Mouse (Mus musculus) midbrain, embryonic 16.5 days (tissue): Measurements from ENCODE around the gene Tacc2. TPM values are rescaled to one million over a fixed set of nuclear protein-coding genes. Genes with fewer than 3 reads are reported as not detected.

ENCODE experiments used
- ATAC-seq: fragments of 200-750 bp; cut with Nextera tagmentation; 2 replicates; pipeline ENCODE4 v1.8.0; 2017; ENCODE audit warnings: moderate TSS enrichment
- H3K27ac ChIP-seq: fragments of 300-500 bp; sonication (generic); 2 replicates; pipeline ENCODE4 v1.5.1; 2014; ENCODE audit warnings: mild to moderate bottlenecking, low read length, mixed read lengths
- H3K27me3 ChIP-seq: fragments of 300-500 bp; sonication (generic); 2 replicates; pipeline ENCODE4 v1.6.1; 2014; ENCODE audit warnings: low read depth, low read length, mixed read lengths; ENCODE audit not compliant: control insufficient read depth, insufficient read depth
- H3K36me3 ChIP-seq: fragments of 300-500 bp; sonication (generic); 2 replicates; pipeline ENCODE4 v1.6.1; 2014; ENCODE audit warnings: mild to moderate bottlenecking, low read length, moderate library complexity, mixed read lengths; ENCODE audit not compliant: control insufficient read depth, insufficient read depth
- H3K4me1 ChIP-seq: fragments of 300-500 bp; sonication (generic); 2 replicates; pipeline ENCODE4 v1.6.1; 2014; ENCODE audit warnings: mild to moderate bottlenecking, low read length, mixed read lengths; ENCODE audit not compliant: control insufficient read depth, insufficient read depth
- H3K4me2 ChIP-seq: fragments of 300-500 bp; sonication (generic); 2 replicates; pipeline ENCODE4 v1.6.1; 2014; ENCODE audit warnings: mild to moderate bottlenecking, low read length, mixed read lengths
- H3K4me3 ChIP-seq: fragments of 300-500 bp; sonication (generic); 2 replicates; pipeline ENCODE4 v1.5.1; 2014; ENCODE audit warnings: low read depth, mild to moderate bottlenecking, low read length, moderate library complexity, mixed read lengths
- H3K9ac ChIP-seq: fragments of 300-500 bp; sonication (generic); 2 replicates; pipeline ENCODE4 v1.6.1; 2014; ENCODE audit warnings: low read depth, low read length, mixed read lengths
- H3K9me3 ChIP-seq: fragments of 300-500 bp; sonication (generic); replicated peaks from 2 replicates; pipeline ENCODE4 v1.6.1; 2014; ENCODE audit warnings: mild to moderate bottlenecking, low read length, mixed read lengths; ENCODE audit not compliant: control insufficient read depth, poor library complexity, severe bottlenecking
- WGBS: fragments of 180-500 bp; shearing (Covaris S2); extraction: QIAGEN DNeasy Blood & Tissue Kit; methylation state at CpG from one replicate; pipeline ENCODE4 v1.1.7; 2014; 5-methylcytosine and 5-hydroxymethylcytosine counted together
- polyA plus RNA-seq: library from polyadenylated mRNA; unstranded; fragments of >200 nt; fragmentation: Nextera tagmentation; extraction: Ambion mirVana; gene quantifications from 2 replicates; pipeline ENCODE4 v1.2.1, GENCODE M21; 2015

Tacc2 gene
- polyA plus RNA-seq, 1 experiment from 2014 or later = 61.1 TPM

- Histone ChIP-seq H3K27me3 (no peaks in the 10 kb centered on the region), H3K9me3 (no peaks in the 10 kb centered on the region), H3K4me2 (no peak overlapping the region), H3K27ac (no peak overlapping the region), H3K9ac (no peak overlapping the region), H3K4me3 (no peak overlapping the region), H3K36me3 (peaks cover 23% of the 10 kb centered on the region), H3K4me1 (peaks cover 2% of the 10 kb centered on the region; the same call in 1 of the 2 replicates)
- ATAC-seq = no peak
- 95% methylated on average over 17 of the region's 17 CpGs for WGBS
These were observed 186.9 kb downstream of the Tacc2 start for GRCm38 (mm10) chr7:130764160-130764559.

GRCm38 (mm10) chr7:130766411-130767170 lies 189.4 kb downstream of the Tacc2 start:
- peaks cover 2% of the 10 kb centered on the region; the same call in 1 of the 2 replicates for H3K4me1 ChIP-seq
- H3K36me3 ChIP-seq = peaks cover 13% of the 10 kb centered on the region
- 79% methylated on average over 30 of the region's 30 CpGs for WGBS
- no peak for ATAC-seq
- no peaks in the 10 kb centered on the region for H3K27me3 ChIP-seq
- no peak overlapping the region for H3K4me2 ChIP-seq
- no peak overlapping the region for H3K27ac ChIP-seq
- no peak overlapping the region for H3K4me3 ChIP-seq
- H3K9ac ChIP-seq = no peak overlapping the region
- H3K9me3 ChIP-seq = no peaks in the 10 kb centered on the region

- Histone ChIP-seq H3K36me3 (peaks cover 13% of the 10 kb centered on the region), H3K9me3 (no peaks in the 10 kb centered on the region), H3K4me1 (no peaks in the 10 kb centered on the region), H3K27ac (no peak overlapping the region), H3K27me3 (no peaks in the 10 kb centered on the region), H3K9ac (no peak overlapping the region), H3K4me2 (no peak overlapping the region), H3K4me3 (no peak overlapping the region)
- ATAC-seq = no peak
- 85% methylated on average over 4 of the region's 4 CpGs for WGBS
These were observed 190.9 kb downstream of the Tacc2 start for GRCm38 (mm10) chr7:130768151-130768550.

- H3K27ac ChIP-seq = no peak overlapping the region
- no peak overlapping the region for H3K4me2 ChIP-seq
- ATAC-seq = 0 out of 2 replicates have a peak, but pooled peaks have one; percentile 60
- H3K4me1 ChIP-seq = no peaks in the 10 kb centered on the region
- peaks cover 2% of the 10 kb centered on the region; the same call in 1 of the 2 replicates for H3K36me3 ChIP-seq
- no peak overlapping the region for H3K4me3 ChIP-seq
- H3K9ac ChIP-seq = no peak overlapping the region
- 28% methylated on average over 3 of the region's 3 CpGs for WGBS
- no peaks in the 10 kb centered on the region for H3K9me3 ChIP-seq
- H3K27me3 ChIP-seq = no peaks in the 10 kb centered on the region
These were observed 193.5 kb downstream of the Tacc2 start for GRCm38 (mm10) chr7:130770707-130771106.

GRCm38 (mm10) chr7:130773171-130773830 lies 196.1 kb downstream of the Tacc2 start:
- H3K4me3 ChIP-seq = no peak overlapping the region
- 73% methylated on average over 11 of the region's 11 CpGs for WGBS
- H3K27ac ChIP-seq = no peak overlapping the region
- no peak overlapping the region for H3K4me2 ChIP-seq
- no peaks in the 10 kb centered on the region for H3K27me3 ChIP-seq
- no peaks in the 10 kb centered on the region for H3K36me3 ChIP-seq
- H3K9me3 ChIP-seq = no peaks in the 10 kb centered on the region
- ATAC-seq = no peak
- no peaks in the 10 kb centered on the region for H3K4me1 ChIP-seq
- H3K9ac ChIP-seq = no peak overlapping the region

GRCm38 (mm10) chr7:130773914-130774630 lies 196.8 kb downstream of the Tacc2 start, which contains the start of gene Btbd16:
Gene Btbd16, plus strand, starts transcription at chr7:130774069.
- Histone ChIP-seq H3K9me3 (no peaks in the 10 kb centered on the region), H3K4me3 (no peak within 1 kb of the TSS), H3K36me3 (no peaks in the 10 kb centered on the region), H3K27ac (no peak within 1 kb of the TSS), H3K4me2 (no peak within 1 kb of the TSS), H3K4me1 (no peaks in the 10 kb centered on the region), H3K27me3 (no peaks in the 10 kb centered on the region), H3K9ac (no peak within 1 kb of the TSS)
- WGBS = 54% methylated on average over 9 of the region's 9 CpGs
- no peak for ATAC-seq

GRCm38 (mm10) chr7:130780866-130781419 lies 203.7 kb downstream of the Tacc2 start:
- WGBS = 82% methylated on average over 5 of the region's 5 CpGs
- Histone ChIP-seq H3K4me1 (no peaks in the 10 kb centered on the region), H3K4me2 (no peak overlapping the region), H3K36me3 (no peaks in the 10 kb centered on the region), H3K27ac (no peak overlapping the region), H3K4me3 (no peak overlapping the region), H3K9me3 (no peaks in the 10 kb centered on the region), H3K27me3 (no peaks in the 10 kb centered on the region), H3K9ac (no peak overlapping the region)
- ATAC-seq = no peak

GRCm38 (mm10) chr7:130782501-130783050 lies 205.3 kb downstream of the Tacc2 start:
- Histone ChIP-seq H3K4me3 (no peak overlapping the region), H3K4me1 (no peaks in the 10 kb centered on the region), H3K4me2 (no peak overlapping the region), H3K36me3 (no peaks in the 10 kb centered on the region), H3K9me3 (no peaks in the 10 kb centered on the region), H3K9ac (no peak overlapping the region), H3K27me3 (no peaks in the 10 kb centered on the region), H3K27ac (no peak overlapping the region)
- ATAC-seq = no peak
- 86% methylated on average over 5 of the region's 5 CpGs for WGBS
